Mouse (Mus musculus): ENCODE measurements around the gene Psors1c2. TPM values are rescaled to one million over a fixed set of nuclear protein-coding genes. Genes with fewer than 3 reads are reported as not detected.

Psors1c2 gene
- total RNA-seq, 2 experiments from 2014 or later, result 1.5 to 2.4 TPM

GRCm38 (mm10) chr17:35554761-35555397 lies 21.9 kb downstream of the Psors1c2 start:
- intact Hi-C loops (cut with DNase I), result no loop called here
- no peak for DNase-seq

GRCm38 (mm10) chr17:35556186-35556765 lies 23.3 kb downstream of the Psors1c2 start:
- DNase-seq, result no peak
- intact Hi-C loops (cut with DNase I), result no loop called here

- DNase-seq, result peak; percentile 61
- intact Hi-C loops (cut with DNase I), result no loop called here
Observed at GRCm38 (mm10) chr17:35556812-35557211, 23.8 kb downstream of the Psors1c2 start.

GRCm38 (mm10) chr17:35557351-35557750 lies 24.4 kb downstream of the Psors1c2 start:
- intact Hi-C loops (cut with DNase I), result no loop called here
- DNase-seq, result no peak

DNA sequence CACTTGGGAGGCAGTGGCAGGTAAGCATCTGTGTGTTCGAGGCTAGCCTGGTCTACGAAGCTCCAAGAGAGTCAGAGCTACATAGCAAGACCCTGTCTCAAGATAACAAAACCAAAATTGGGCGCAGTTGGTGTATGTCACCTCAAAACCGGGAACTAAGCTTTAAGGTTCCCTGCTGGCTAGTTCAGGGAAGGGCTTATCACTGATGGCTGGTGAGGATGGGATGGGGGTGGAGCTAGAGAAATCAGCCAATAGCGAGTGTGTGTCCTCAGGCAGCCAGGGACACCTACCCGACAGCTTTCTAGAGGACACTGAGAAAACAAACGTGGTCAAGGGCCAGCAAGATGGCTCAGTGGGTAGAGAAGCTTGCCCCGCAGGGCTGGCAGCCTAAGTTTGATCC lies 25.2 kb downstream of the Psors1c2 start:
- DNase-seq, result no peak
- intact Hi-C loops (cut with DNase I), result no loop called here

- intact Hi-C loops (cut with DNase I), result no loop called here
Observed at GRCm38 (mm10) chr17:35567150-35567549, 34.1 kb downstream of the Psors1c2 start, which contains the start of gene 2300002M23Rik. Gene 2300002M23Rik (plus strand): TSS chr17:35567450.

DNA sequence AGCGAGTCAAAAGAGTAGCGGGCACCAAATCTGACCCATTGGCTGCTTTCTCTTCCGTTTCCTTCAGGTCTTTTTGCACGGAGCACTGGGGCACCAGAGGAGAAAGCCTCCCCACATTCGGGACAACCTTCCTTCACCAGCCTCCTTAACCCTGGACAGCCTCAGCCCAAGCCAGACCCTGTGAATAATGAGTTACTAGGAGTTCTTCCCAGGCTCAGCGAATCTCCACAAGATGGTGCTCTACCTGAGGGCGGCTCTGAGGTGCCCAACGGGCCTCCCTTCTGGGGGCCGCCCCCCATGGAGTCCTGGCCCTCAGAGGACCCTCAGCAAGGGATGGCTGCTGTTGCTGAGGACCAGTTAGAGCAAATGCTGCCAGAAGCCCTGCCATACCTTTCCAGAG lies 34.8 kb downstream of the Psors1c2 start:
- DNase-seq, result no peak
- intact Hi-C loops (cut with DNase I), result no loop called here

More at GRCm38 (mm10) chr17:35567150-35567549, 34.1 kb downstream of the Psors1c2 start, which contains the start of gene 2300002M23Rik:
- DNase-seq, result no peak

GRCm38 (mm10) chr17:35569091-35569944 lies 36.3 kb downstream of the Psors1c2 start:
- DNase-seq, result no peak
- intact Hi-C loops (cut with DNase I), result no loop called here

GRCm38 (mm10) chr17:35570836-35571235 lies 37.8 kb downstream of the Psors1c2 start:
- intact Hi-C loops (cut with DNase I), result no loop called here
- no peak for DNase-seq

DNA sequence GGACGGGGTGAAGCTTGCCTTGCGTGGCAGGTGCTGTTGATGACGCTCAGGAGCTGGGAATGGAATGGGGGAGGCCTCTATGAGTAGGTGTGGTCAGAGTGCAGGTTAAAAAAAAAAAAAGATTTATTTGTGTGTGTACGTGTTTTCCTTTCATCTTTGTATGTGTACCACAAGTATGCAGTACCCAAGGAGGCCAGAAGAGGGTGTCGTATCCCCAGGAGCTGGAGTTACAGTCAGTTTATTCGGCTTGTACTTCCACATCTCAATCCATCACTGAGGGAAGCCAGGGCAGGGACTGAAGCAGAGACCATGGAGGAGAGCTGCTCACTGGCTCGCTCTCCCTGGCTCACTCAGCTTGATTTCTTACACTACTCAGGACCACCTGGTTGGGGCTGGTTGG lies 38.5 kb downstream of the Psors1c2 start:
- intact Hi-C loops (cut with DNase I), result no loop called here
- no peak for DNase-seq

- peak; percentile 83 for DNase-seq
- intact Hi-C loops (cut with DNase I), result no loop called here
Observed at GRCm38 (mm10) chr17:35578211-35578610, 45.2 kb downstream of the Psors1c2 start.

- intact Hi-C loops (cut with DNase I), result loop anchor here (5.0 kb wide), 1 partner anchor 154 kb away; no protein-coding TSS in a partner anchor
- DNase-seq, result no peak
Observed at GRCm38 (mm10) chr17:35582900-35583299, 49.9 kb downstream of the Psors1c2 start.

Other genes with a start within 250 kb of the Psors1c2 start
- gene H2-Q1, start 212.8 kb upstream of the Psors1c2 start, total RNA-seq (2021), result under 1 TPM; 0.28 to 0.32 TPM
- 1 to 10 TPM in 1 of 2 experiments, under 1 TPM in 1; 0.48 to 2.2 TPM for gene H2-Q2, start 191.0 kb upstream of the Psors1c2 start, total RNA-seq (2021)
- gene H2-Q4, start 153.6 kb upstream of the Psors1c2 start, total RNA-seq (2021), result 1 to 10 TPM; 1.6 TPM
- gene H2-Q6, start 108.4 kb upstream of the Psors1c2 start, total RNA-seq (2021), result under 1 TPM; 0.18 to 0.36 TPM
- gene H2-Q7, start 94.0 kb upstream of the Psors1c2 start, total RNA-seq (2021), result under 1 TPM; 0.36 to 0.66 TPM
- under 1 TPM; 0.16 to 0.20 TPM for gene H2-Q10, start 63.1 kb upstream of the Psors1c2 start, total RNA-seq (2021)
- not detected for gene Pou5f1, start 27.2 kb upstream of the Psors1c2 start, total RNA-seq (2021)
- 1 to 10 TPM; 7.2 to 9.3 TPM for gene Tcf19, start 16.4 kb upstream of the Psors1c2 start, total RNA-seq (2021)
- 10 to 100 TPM; 13.6 TPM for gene Cchcr1, start 16.1 kb upstream of the Psors1c2 start, total RNA-seq (2021)
- under 1 TPM; 0.26 to 0.36 TPM for gene Cdsn, start 18.9 kb downstream of the Psors1c2 start, total RNA-seq (2021)
- gene 2300002M23Rik, start 34.2 kb downstream of the Psors1c2 start, total RNA-seq (2021), result not detected
- gene Sfta2, start 68.3 kb downstream of the Psors1c2 start, total RNA-seq (2021), result not detected
- gene Gm9573, start 93.4 kb downstream of the Psors1c2 start, total RNA-seq (2021), result not detected
- not detected for gene Mucl3, start 110.5 kb downstream of the Psors1c2 start, total RNA-seq (2021)
- 10 to 100 TPM; 51.5 to 53.3 TPM for gene Vars2, start 134.4 kb downstream of the Psors1c2 start, total RNA-seq (2021)
- 10 to 100 TPM; 29.1 to 31.8 TPM for gene Gtf2h4, start 140.5 kb downstream of the Psors1c2 start, total RNA-seq (2021)
- gene Ddr1, start 171.4 kb downstream of the Psors1c2 start, total RNA-seq (2021), result 10 to 100 TPM; 42.6 to 50.1 TPM